Mouse (Mus musculus): ENCODE data around the gene Lin9. TPM values are rescaled to one million over a fixed set of nuclear protein-coding genes. Genes with fewer than 3 reads are reported as not detected.

Gene Lin9
- 10 to 100 TPM; 17.3 to 19.4 TPM for polyA plus RNA-seq (2017; shearing (Covaris generic))

GRCm38 (mm10) chr1:180641137-180641517, at the start of gene Lin9:
Gene Lin9, plus strand, starts transcription at chr1:180641150.

GRCm38 (mm10) chr1:180696626-180697352, 55.8 kb downstream of the Lin9 start, which contains the start of gene Mixl1:
Gene Mixl1, minus strand, starts transcription at chr1:180697034.

GRCm38 (mm10) chr1:180725704-180726179, 84.8 kb downstream of the Lin9 start, which contains the start of gene Acbd3:
Gene Acbd3, plus strand, starts transcription at chr1:180726043.

Other genes with a start within 250 kb of the Lin9 start
- gene Stum, start 157.6 kb upstream of the Lin9 start, polyA plus RNA-seq (2017; shearing (Covaris generic)) = not detected
- 10 to 100 TPM; 63.9 to 68.8 TPM for gene Parp1, start 72.2 kb upstream of the Lin9 start, polyA plus RNA-seq (2017; shearing (Covaris generic))
- gene Mixl1, start 55.9 kb downstream of the Lin9 start, polyA plus RNA-seq (2017; shearing (Covaris generic)) = 1 to 10 TPM in 1 of 2 experiments, under 1 TPM in 1; 0.22 to 1.1 TPM
- gene Acbd3, start 84.9 kb downstream of the Lin9 start, polyA plus RNA-seq (2017; shearing (Covaris generic)) = 10 to 100 TPM; 44.8 to 64.3 TPM
- gene H3f3a, start 172.8 kb downstream of the Lin9 start, polyA plus RNA-seq (2017; shearing (Covaris generic)) = 1,000 to 10,000 TPM; 1,110 to 1,197 TPM
- 10 to 100 TPM; 38.7 to 44.3 TPM for gene Sde2, start 210.0 kb downstream of the Lin9 start, polyA plus RNA-seq (2017; shearing (Covaris generic))